Mouse (Mus musculus): ENCODE measurements around the gene Islr. TPM values are rescaled to one million over a fixed set of nuclear protein-coding genes. Genes with fewer than 3 reads are reported as not detected.
A peak's percentile ranks its signal among the peaks of the same experiment; 100 is the strongest.

Islr gene
- total RNA-seq, 2 experiments from 2014 or later = 46.5 to 47.1 TPM

GRCm38 (mm10) chr9:58196610-58197567 lies 7.2 kb downstream of the Islr start:
- DNase-seq = peak; percentile 45

GRCm38 (mm10) chr9:58196141-58196540 lies 8.0 kb downstream of the Islr start:
- DNase-seq = no peak

- DNase-seq = no peak
Observed at GRCm38 (mm10) chr9:58195671-58196070, 8.4 kb downstream of the Islr start.

- DNase-seq = no peak
Observed at GRCm38 (mm10) chr9:58194222-58194621, 9.9 kb downstream of the Islr start.

GRCm38 (mm10) chr9:58184456-58184855 lies 19.6 kb downstream of the Islr start:
- DNase-seq = no peak

GRCm38 (mm10) chr9:58179390-58179789 lies 24.7 kb downstream of the Islr start:
- no peak for DNase-seq

- no peak for DNase-seq
Observed at GRCm38 (mm10) chr9:58177165-58177564, 26.9 kb downstream of the Islr start.

GRCm38 (mm10) chr9:58175745-58176487 lies 28.2 kb downstream of the Islr start:
- DNase-seq = no peak

- DNase-seq = no peak
Observed at GRCm38 (mm10) chr9:58174818-58175251, 29.3 kb downstream of the Islr start.

- DNase-seq = no peak
Observed at GRCm38 (mm10) chr9:58172863-58173262, 31.2 kb downstream of the Islr start.

GRCm38 (mm10) chr9:58169426-58169825 lies 34.7 kb downstream of the Islr start:
- no peak for DNase-seq

- no peak for DNase-seq
Observed at GRCm38 (mm10) chr9:58168880-58169279, 35.2 kb downstream of the Islr start.

GRCm38 (mm10) chr9:58165779-58166178 lies 38.3 kb downstream of the Islr start:
- no peak for DNase-seq

- peak; percentile 50 for DNase-seq
Observed at GRCm38 (mm10) chr9:58163146-58163545, 41.0 kb downstream of the Islr start.

- DNase-seq = no peak
Observed at GRCm38 (mm10) chr9:58162173-58162572, 41.9 kb downstream of the Islr start.

- no peak for DNase-seq
Observed at GRCm38 (mm10) chr9:58160315-58160714, 43.8 kb downstream of the Islr start.

GRCm38 (mm10) chr9:58159855-58160254 lies 44.3 kb downstream of the Islr start:
- DNase-seq = no peak

GRCm38 (mm10) chr9:58158541-58159311 lies 45.4 kb downstream of the Islr start:
- no peak for DNase-seq

- no peak for DNase-seq
Observed at GRCm38 (mm10) chr9:58157838-58158237, 46.3 kb downstream of the Islr start.

- no peak for DNase-seq
Observed at GRCm38 (mm10) chr9:58156819-58157560, 47.1 kb downstream of the Islr start.

GRCm38 (mm10) chr9:58155366-58155765 lies 48.7 kb downstream of the Islr start:
- DNase-seq = peak; percentile 56

- peak; percentile 48 for DNase-seq
Observed at GRCm38 (mm10) chr9:58153095-58153494, 51.0 kb downstream of the Islr start.

Measured in adrenal gland, postnatal 10 days (tissue).